Mouse (Mus musculus): Measurements from ENCODE around the gene Gpn3.
"Not testable (repeated sequence)": the region's sequence is repeated elsewhere in the genome, so short reads cannot be mapped to it uniquely, and the experiment has no call there.

The Gpn3 gene

GRCm38 (mm10) chr5:122390671-122391070, 19.0 kb downstream of the Gpn3 start:
- no peak for DNase-seq (ENCODE audit: low read depth, low spot score)

DNA sequence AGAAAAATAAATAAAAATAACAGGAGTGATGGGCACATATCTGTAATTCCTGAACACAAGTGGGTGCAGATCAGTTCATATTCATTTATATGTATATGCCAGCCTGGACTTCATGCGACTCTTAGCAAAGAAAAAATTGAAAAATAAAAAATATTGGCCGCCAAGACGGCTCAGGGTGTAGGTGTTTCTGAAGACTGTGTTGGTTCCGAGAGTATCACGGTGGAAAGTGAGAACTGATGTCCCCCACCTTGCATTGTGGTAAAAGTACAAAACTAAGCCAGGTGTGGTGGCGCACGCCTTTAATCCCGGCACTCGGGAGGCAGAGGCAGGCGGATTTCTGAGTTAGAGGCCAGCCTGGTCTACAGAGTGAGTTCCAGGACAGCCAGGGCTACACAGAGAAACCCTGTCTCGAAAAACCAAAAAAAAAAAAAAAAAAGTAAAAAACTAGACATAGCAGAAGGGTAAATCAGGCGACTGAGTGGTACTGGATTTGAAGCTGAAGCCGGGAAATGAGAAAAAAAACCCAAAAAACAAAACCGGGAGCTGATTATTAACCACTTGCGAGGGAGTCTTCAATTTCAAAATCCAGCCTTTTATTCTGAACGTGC, 19.6 kb downstream of the Gpn3 start:
- DNase-seq (ENCODE audit: low read depth, low spot score): no peak

DNA sequence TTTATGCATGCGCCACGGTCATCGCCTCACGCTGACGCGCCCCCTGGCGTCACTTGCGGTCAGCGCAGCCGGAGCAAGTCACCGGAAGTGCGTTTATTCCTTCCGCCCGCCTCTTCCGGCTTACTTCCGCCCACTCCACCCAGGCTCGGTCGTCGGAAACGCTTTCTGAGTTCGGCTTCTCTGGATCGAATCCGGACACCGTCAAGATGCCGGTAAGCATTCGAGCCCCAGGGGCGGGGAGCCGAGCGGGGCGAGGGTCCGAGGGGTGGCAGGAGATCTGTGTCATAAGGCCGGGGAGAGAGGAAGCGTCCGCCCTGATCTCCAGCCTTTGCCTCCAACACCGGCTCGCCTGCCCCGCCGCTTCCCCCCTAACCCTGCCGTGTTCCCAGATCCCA, 20.1 kb downstream of the Gpn3 start, which contains the start of gene Arpc3:
Gene Arpc3 (plus strand): TSS at position 93 of the 395 bp plus-strand sequence.
- DNase-seq (ENCODE audit: low read depth, low spot score): peak; percentile 92

DNA sequence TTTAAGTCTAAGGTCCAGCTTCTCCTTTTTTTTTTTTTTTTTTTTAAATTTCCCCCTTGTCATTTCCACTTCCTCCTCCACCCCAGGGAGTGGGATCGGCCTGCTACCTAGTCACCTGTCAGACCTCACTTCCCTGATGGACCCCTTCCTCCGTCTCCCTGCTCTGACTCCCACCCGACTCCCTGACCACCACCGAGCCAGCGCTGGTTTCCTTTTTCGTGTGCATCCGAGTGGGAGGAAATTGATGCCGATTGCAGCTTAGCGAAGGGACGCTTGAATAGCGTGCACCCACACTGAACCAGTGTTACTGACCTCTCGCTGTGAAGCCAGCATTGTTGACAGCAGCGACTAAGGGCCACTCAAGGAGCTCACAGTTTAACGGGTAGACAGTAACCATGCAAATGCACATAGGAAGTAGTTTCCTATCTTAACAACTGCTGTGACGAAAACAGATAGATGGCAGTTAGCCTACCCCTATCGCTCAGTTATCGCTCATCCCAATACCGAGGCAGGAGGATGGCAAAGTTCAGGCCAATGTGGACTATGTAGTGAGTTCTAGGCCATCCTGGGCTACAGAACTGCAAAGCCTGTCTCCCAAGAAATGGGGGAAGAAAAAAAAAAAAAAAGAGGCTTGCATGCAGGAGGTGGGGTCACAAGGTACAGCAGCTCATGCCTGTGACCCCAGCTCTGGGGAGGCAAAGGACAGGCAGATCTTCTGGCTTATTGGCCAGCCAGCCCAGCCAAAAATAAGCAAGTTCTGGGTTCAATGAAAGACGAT, 20.7 kb downstream of the Gpn3 start:
- no peak for DNase-seq (ENCODE audit: low read depth, low spot score)

GRCm38 (mm10) chr5:122393887-122394286, 22.2 kb downstream of the Gpn3 start:
- DNase-seq (ENCODE audit: low read depth, low spot score): peak; percentile 78

- no peak for DNase-seq (ENCODE audit: low read depth, low spot score)
Measured at GRCm38 (mm10) chr5:122396791-122397190, 25.1 kb downstream of the Gpn3 start.

DNA sequence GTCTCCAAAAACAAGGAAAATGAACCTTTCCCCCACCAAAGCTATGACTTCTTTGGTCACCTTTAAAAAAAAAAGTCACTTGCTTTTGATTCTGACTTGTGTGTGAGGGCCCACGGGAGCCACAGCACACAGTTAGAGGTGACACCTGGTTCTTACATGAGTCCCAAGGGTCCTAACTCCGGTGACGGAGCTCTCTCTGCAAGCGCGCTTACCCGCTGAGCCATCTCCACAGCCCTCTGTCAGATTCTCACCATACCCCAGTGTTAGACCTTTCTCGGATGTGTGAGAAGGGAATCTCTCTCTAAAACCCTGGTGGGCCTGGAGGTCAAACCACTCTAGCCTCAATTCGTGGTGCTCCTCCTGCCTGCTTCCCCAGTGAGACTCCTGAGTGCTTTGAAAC, 25.8 kb downstream of the Gpn3 start:
- no peak for DNase-seq (ENCODE audit: low read depth, low spot score)

- no peak for DNase-seq (ENCODE audit: low read depth, low spot score)
Measured at GRCm38 (mm10) chr5:122399871-122400270, 28.2 kb downstream of the Gpn3 start.

GRCm38 (mm10) chr5:122400628-122401302, 29.1 kb downstream of the Gpn3 start:
- DNase-seq (ENCODE audit: low read depth, low spot score): no peak

GRCm38 (mm10) chr5:122401303-122401640, 29.6 kb downstream of the Gpn3 start:
- DNase-seq (ENCODE audit: low read depth, low spot score): peak; percentile 62

DNA sequence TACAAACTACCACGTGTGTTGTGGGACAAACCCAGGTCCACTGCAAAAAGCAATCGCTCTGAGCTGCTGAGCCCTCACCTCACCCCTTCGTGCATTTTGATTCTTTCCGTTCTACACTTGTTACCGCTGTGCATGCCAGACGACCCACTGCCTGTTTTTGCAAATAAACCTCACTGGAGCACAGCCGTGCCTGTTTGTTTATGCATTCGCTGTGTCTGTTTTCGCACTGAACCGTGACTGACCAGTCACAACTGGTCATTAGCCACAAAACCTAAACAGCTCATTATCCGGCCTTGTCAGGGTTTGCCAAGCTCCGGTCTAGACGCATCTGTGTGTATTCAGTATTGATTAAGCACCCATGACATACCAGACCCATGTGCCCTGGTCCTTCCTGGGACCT, 30.5 kb downstream of the Gpn3 start:
- no peak for DNase-seq (ENCODE audit: low read depth, low spot score)

DNA sequence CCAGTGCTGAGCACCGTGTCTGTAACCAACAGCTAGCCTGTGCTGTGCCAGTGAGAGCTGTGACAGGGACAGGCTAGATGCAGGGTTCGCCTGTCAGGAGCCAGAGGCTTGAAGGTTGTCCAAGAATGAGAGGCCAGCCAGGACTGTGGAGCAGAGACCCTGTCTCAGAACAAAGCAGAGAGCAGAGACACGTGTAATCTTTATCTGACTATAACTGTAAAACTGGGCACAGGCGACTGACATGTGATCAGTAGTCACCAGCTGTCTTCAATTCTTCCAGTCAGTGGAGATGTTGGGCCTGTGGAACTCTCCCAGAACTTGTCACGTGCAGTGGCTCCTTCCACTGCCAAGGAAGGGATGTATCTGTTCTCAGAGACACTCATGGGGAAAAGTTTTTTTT, 31.1 kb downstream of the Gpn3 start:
- no peak for DNase-seq (ENCODE audit: low read depth, low spot score)

DNA sequence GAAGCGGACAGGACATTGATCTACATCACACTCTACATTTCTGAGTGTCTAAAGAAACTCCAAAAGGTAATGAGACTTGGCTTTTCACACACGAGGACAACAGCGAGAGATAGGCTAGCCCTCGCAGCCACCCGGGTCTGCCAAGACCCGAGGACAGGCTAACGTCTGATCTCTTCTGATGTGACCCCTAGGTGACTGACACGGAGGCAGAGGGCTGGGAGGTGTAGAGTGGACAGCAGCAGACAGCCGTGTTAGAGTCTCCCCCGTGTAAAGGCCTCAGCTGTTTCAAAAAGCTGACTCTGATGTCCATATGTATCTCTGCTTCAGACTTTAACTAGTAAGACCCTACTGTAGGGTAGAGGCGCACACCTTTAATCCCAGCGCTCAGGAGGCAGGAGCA, 31.7 kb downstream of the Gpn3 start:
- DNase-seq (ENCODE audit: low read depth, low spot score): no peak

DNA sequence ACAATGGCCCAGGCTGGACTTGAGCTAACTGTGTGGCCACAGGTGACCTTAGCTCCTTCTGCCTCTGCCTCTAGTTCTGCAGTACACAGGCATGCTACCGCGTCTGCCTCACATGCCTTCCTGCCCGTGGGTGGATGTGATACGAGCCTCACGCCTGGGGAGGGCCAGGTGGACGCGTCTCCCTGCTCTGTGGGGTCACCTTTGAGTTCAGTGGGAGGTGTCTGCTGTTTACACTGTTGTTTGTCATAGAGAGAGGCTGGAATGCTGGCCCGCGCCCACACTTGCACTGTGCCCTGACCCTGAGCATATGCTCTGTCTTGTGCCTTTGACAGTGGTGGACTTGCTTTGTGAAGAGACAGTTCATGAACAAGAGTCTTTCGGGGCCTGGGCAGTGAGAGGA, 33.9 kb downstream of the Gpn3 start:
- DNase-seq (ENCODE audit: low read depth, low spot score): no peak

- DNase-seq (ENCODE audit: low read depth, low spot score): no peak
Measured at GRCm38 (mm10) chr5:122409692-122410645, 38.3 kb downstream of the Gpn3 start.

GRCm38 (mm10) chr5:122411892-122412291, 40.2 kb downstream of the Gpn3 start:
- DNase-seq (ENCODE audit: low read depth, low spot score): no peak

GRCm38 (mm10) chr5:122412826-122413225, 41.1 kb downstream of the Gpn3 start:
- DNase-seq (ENCODE audit: low read depth, low spot score): no peak

DNA sequence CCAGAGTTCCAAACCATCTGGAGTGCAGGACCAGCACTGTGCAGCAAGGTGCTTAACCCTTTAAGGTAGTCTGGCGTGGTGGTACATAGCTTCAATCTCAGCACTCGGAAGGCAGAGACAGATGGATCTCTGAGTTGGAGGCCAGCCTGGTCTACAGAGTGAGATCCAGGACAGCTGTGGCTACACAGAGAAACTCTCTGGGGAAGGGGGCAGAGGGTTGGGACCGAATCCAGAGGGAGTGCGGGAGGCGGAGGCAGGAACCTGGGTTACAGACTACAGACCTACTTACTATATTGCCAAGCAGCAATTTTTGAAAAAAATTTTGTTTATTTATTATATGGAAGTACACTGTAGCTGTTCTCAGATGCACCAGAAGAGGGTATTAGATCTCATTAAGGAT, 42.7 kb downstream of the Gpn3 start:
- no peak for DNase-seq (ENCODE audit: low read depth, low spot score)

- DNase-seq (ENCODE audit: low read depth, low spot score): no peak
Measured at GRCm38 (mm10) chr5:122415465-122415864, 43.8 kb downstream of the Gpn3 start.

- DNase-seq (ENCODE audit: low read depth, low spot score): not testable (repeated sequence)
Measured at GRCm38 (mm10) chr5:122420676-122421075, 49.0 kb downstream of the Gpn3 start.

GRCm38 (mm10) chr5:122421271-122422068, 49.8 kb downstream of the Gpn3 start, which contains the start of gene Anapc7:
Anapc7 (plus strand) TSS chr5:122421693.
- DNase-seq (ENCODE audit: low read depth, low spot score): no peak
